Mouse (Mus musculus) MN1 (cell line): Measurements from ENCODE around the gene Olfr1036.
"Not testable (repeated sequence)": the region's sequence is repeated elsewhere in the genome, so short reads cannot be mapped to it uniquely, and the experiment has no call there.

Experiments
- DNase-seq: peaks from one replicate; pipeline ENCODE4 v3.0.0-alpha.2; 2016; ENCODE audit warnings: low spot score

The Olfr1036 gene

DNA sequence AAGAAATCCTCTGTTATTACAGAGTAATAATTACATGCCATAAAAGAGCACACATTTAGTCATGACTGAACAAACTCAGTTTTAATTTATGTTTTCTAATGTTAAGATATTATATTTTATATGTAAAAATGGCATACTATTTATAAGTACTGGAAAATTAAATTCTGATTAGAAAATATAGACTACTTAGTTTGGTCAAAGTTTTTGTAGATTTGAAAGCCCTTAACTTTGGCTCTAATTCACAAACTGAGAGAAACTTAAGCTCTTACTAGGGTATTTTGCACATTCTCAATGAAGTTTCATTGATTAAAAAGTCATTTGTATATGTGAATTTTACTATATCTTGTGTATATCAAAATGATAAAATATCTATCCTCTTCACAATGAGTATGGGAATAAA is at the start of gene Olfr1036:
Gene Olfr1036 (plus strand): TSS at position 301 of the 400 bp plus-strand sequence.
- DNase-seq, result not testable (repeated sequence)

DNA sequence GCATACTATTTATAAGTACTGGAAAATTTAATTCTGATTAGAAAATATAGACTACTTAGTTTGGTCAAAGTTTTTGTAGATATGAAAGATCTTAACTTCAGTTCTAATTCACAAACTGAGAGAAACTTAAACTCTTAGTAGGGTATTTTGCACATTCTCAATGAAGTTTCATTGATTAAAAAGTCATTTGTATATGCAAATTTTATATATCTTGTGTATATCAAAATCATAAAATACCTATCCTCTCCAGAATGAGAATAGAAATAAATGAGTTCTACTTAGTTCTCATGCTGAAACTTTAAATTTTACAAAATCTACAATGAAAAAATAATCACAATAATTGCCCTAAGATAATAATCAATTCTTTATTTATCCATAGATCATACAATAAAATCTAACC is 28.2 kb upstream of the Olfr1036 start, which contains the start of gene Olfr1034:
Gene Olfr1034 (plus strand): TSS at position 301 of the 400 bp plus-strand sequence.
- DNase-seq, result no peak

DNA sequence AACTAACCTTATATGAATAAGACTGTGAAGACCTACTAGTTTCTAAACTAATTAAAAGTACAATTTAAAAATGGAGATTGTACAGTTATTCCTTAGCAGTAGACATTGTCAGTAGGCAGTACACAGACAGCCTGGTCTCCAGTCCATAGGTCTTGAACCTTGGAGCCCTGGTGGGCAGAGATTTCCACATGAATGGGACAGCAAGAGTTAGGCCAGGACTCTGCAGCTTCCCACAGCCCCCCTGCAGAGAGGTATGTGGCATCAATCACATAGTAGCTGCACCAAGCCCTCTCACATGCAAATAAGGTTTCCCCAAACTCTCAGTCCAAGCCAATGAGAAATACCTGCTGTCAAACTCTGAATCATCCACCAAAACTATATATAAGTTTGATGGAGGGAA is 23.0 kb upstream of the Olfr1036 start:
- DNase-seq, result not testable (repeated sequence)

DNA sequence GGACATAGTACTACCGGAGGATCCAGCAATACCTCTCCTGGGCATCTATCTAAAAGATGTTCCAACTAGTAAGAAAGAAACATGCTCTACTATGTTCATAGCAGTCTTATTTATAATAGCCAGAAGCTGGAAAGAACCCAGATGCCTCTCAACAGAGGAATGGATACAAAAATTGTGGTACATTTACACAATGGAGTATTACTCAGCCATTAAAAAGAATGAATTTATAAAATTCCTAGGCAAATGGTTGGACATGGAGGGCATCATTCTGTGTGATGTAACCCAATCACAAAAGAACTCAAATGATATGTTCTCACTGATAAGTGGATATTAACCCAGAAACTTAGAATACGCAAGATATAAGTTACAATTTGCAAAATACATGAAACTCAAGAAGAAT is 10.0 kb upstream of the Olfr1036 start:
- not testable (repeated sequence) for DNase-seq

DNA sequence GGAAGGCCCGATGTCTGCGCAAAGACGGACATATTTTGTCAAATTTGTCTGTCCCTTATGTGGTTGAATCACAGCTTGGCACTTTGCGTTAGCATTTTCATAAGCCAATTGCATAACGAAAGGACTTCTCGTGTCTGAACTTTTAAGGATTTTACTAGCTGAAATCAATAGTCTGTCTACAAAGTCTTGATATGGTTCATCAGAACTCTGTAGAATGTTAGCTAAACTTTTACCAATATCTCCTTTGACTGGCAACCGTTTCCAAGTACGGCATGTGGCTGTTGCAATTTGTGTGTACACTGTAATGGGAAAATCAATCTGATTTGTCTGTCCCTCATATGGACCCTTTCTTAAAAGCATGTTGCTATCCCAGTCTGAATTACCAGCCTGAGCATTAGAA is 3.6 kb upstream of the Olfr1036 start:
- no peak for DNase-seq

DNA sequence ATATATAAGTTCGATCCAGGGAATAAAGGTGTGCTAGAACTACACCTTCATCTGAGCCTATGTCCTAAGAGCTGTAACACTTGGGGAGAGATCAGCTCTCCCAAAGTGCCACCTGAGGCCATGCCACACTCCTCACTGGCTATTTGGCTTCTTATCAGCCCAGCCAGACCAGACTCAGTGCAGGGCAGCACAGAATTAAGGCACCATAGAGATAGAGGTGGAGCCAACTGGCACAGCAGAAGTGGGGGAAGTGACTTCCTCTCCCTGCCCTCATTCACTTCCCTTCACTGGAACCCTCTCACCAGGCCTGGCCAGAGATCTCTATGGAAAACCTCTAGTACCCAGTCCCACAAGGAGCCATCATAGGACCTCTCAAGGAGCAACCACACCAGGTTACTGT is 6.7 kb downstream of the Olfr1036 start:
- DNase-seq, result not testable (repeated sequence)

DNA sequence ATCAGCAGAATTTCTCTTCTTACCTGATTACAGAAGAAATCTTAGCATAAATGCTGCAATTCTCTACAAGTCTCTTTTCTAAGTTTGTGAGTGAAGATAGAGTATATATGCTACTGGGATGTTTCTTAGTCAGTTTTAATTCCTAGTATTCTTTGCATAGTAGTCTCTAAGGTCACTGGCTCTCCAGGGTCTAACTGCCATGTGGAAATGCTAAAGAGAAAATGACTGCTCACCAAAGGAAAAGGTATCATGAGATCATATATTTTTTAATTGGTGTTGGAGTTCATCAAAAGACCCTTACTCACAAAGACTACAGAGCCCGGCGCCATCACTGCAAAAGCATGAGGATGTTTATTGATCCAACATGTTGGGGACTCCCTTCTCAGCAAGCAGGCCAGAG is 13.5 kb downstream of the Olfr1036 start, which contains the start of gene Olfr1037:
Gene Olfr1037 (minus strand): TSS at position 101 of the 400 bp plus-strand sequence.
- DNase-seq, result no peak
